Mouse (Mus musculus): Measurements from ENCODE around the gene 1700013F07Rik.
"Not testable (repeated sequence)": the region's sequence is repeated elsewhere in the genome, so short reads cannot be mapped to it uniquely, and the experiment has no call there.

Gene 1700013F07Rik

GRCm38 (mm10) chr3:108533951-108534350 lies at the start of gene 1700013F07Rik:
Gene 1700013F07Rik (plus strand): TSS chr3:108534150.
- CTCF ChIA-PET = no interaction called here

- CTCF ChIA-PET = no interaction called here
Measured at GRCm38 (mm10) chr3:108484749-108485148, 49.2 kb upstream of the 1700013F07Rik start.

- CTCF ChIA-PET = interaction anchor here (0.5 to 0.6 kb wide), 3 partner anchors 88 to 102 kb away, joined by 3 to 17 read pairs (median 7); no protein-coding TSS in a partner anchor
Measured at GRCm38 (mm10) chr3:108489968-108490367, 44.0 kb upstream of the 1700013F07Rik start.

- CTCF ChIA-PET = no interaction called here
Measured at GRCm38 (mm10) chr3:108494861-108495474, 39.0 kb upstream of the 1700013F07Rik start.

- CTCF ChIA-PET = no interaction called here
Measured at GRCm38 (mm10) chr3:108495486-108495885, 38.5 kb upstream of the 1700013F07Rik start.

- CTCF ChIA-PET = no interaction called here
Measured at GRCm38 (mm10) chr3:108497602-108498001, 36.3 kb upstream of the 1700013F07Rik start.

- CTCF ChIA-PET = no interaction called here
Measured at GRCm38 (mm10) chr3:108499826-108500225, 34.1 kb upstream of the 1700013F07Rik start.

GRCm38 (mm10) chr3:108501411-108501810 lies 32.5 kb upstream of the 1700013F07Rik start:
- CTCF ChIA-PET = not testable (repeated sequence)

GRCm38 (mm10) chr3:108503908-108504307 lies 30.0 kb upstream of the 1700013F07Rik start:
- CTCF ChIA-PET = no interaction called here

- CTCF ChIA-PET = no interaction called here
Measured at GRCm38 (mm10) chr3:108508745-108509474, 25.0 kb upstream of the 1700013F07Rik start.

GRCm38 (mm10) chr3:108510156-108510555 lies 23.8 kb upstream of the 1700013F07Rik start:
- CTCF ChIA-PET = no interaction called here

- CTCF ChIA-PET = no interaction called here
Measured at GRCm38 (mm10) chr3:108510716-108511483, 23.1 kb upstream of the 1700013F07Rik start.

GRCm38 (mm10) chr3:108513465-108513864 lies 20.5 kb upstream of the 1700013F07Rik start:
- CTCF ChIA-PET = no interaction called here

GRCm38 (mm10) chr3:108518276-108518675 lies 15.7 kb upstream of the 1700013F07Rik start:
- CTCF ChIA-PET = no interaction called here

- CTCF ChIA-PET = no interaction called here
Measured at GRCm38 (mm10) chr3:108523415-108523814, 10.5 kb upstream of the 1700013F07Rik start.

GRCm38 (mm10) chr3:108528489-108528888 lies 5.5 kb upstream of the 1700013F07Rik start:
- CTCF ChIA-PET = no interaction called here

GRCm38 (mm10) chr3:108533114-108533885 lies 650 bp upstream of the 1700013F07Rik start:
- CTCF ChIA-PET = no interaction called here

- CTCF ChIA-PET = interaction anchor here (0.6 kb wide), 1 partner anchor 265 kb away, joined by 3 read pairs; no protein-coding TSS in a partner anchor
Measured at GRCm38 (mm10) chr3:108535896-108536516, 2.1 kb downstream of the 1700013F07Rik start.

GRCm38 (mm10) chr3:108536517-108537260 lies 2.7 kb downstream of the 1700013F07Rik start, which contains the start of gene 5330417C22Rik:
Gene 5330417C22Rik (minus strand): TSS chr3:108536536.
- CTCF ChIA-PET = no interaction called here

- CTCF ChIA-PET = no interaction called here
Measured at GRCm38 (mm10) chr3:108537303-108537702, 3.4 kb downstream of the 1700013F07Rik start.

GRCm38 (mm10) chr3:108542299-108542698 lies 8.3 kb downstream of the 1700013F07Rik start:
- CTCF ChIA-PET = no interaction called here
